Mouse (Mus musculus) stomach, postnatal 0 days (tissue): ENCODE data around the gene Panx3.

Source experiments
- CTCF ChIP-seq: IDR thresholded peaks from 2 replicates; pipeline ENCODE4 v1.5.1; 2016; ENCODE audit warnings: antibody characterized with exemption, low read depth, mild to moderate bottlenecking, moderate library complexity
- EP300 ChIP-seq: optimal IDR thresholded peaks from 2 replicates; pipeline ENCODE3; 2016; ENCODE audit warnings: antibody characterized with exemption

DNA sequence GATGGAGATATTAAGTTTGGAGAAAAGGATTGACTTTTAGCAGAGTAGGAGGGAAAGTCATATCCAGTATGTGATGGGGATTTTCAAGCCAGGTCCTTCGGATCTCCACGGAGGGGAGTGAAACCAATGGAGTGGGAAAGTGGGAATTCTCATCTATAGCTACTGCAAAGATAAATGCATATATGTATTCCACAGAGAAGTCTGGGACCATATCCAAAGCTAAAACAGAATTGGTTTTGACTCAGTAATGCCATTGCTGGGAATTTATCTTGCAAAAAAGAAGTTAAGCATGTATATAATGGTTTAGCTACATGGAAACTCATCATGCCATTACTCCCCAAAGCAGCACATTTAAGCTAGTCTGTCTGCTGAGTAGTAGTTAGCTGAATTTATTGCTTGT lies 36.7 kb downstream of the Panx3 start:
- TF ChIP-seq CTCF (no peak), EP300 (no peak)
